Mouse (Mus musculus) urinary bladder, postnatal 10 days (tissue): Measurements from ENCODE around the gene Sipa1l2.
"Not testable (repeated sequence)": the region's sequence is repeated elsewhere in the genome, so short reads cannot be mapped to it uniquely, and the experiment has no call there.

Experiments
- DNase-seq: peaks from one replicate; pipeline ENCODE4 v3.0.0; 2022; ENCODE audit warnings: low spot score

Sipa1l2 gene

DNA sequence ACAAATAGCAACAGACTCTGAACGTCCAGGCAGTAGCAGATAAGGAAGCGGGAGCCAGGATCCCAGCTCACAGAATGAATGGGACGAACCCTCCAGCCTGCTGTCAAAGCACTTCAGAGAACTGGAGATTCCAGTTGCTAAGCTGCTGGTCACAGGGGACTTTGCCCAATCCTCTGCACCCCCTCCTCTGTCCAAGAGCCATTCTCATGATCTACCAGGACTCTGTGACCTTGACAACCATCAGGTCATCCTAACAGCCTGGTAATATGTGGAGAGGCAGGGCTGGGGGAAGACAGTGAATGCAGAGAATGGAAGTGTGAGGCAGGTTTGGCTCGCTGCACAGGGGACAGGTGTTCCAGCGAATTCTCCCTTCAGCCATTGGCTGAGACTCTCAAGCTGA lies 163.2 kb downstream of the Sipa1l2 start:
- DNase-seq = no peak

DNA sequence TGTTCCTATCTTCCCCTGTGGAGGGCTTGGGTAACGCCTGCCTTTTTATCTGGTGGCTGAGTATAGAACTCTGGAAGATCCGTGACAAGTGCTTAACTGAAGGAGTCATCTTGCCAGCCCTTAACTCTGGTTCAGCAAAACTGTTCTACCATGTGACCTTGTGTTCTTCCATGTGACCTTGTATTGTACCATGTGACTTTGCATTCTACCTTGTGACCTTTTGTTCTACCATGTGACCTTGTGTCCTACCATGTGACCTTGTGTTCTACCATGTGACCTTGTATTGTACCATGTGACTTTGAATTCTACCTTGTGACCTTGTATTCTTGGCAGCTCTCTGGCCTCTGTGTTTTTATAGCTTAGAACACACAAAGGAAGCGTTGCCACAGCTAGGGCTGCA lies 168.3 kb downstream of the Sipa1l2 start:
- no peak for DNase-seq

DNA sequence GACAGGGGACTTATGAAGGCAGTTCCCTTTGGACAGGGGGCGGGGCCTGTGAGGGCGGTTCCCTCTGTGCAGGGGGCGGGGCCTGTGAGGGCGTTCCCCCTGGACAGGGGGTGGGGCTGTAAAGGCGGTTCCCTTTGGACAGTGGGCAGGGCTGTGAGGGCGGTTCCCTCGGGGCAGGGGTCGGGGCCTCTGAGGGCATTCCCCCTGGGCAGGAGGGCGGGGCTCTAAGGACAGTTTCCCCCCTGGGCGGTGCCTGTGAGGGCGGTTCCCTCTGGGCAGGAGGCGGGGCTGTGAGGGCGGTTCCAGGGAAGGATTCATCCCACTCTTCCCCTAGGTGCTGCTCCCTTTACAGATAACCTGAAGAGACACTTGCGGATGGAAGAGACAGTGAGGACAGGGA lies 171.6 kb downstream of the Sipa1l2 start:
- DNase-seq = no peak

DNA sequence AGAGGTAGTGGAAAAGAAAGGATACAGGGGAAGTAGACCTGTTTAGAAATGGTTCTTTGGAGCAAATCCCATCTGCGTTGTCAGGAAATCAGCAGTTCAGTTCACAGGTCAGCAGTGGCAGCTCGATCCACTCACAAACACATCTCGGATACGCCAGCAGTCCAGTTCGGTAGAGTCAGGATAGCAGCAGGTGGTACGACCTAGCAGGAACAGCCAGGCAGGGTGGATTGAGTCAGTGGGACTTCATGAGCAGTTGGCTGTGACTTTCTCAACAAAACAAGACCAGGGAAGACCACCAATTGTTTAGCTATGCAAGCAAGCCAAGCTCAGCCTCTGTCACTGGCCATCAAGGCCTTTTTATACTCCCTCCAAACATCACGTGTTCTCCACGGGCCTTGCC lies 173.9 kb downstream of the Sipa1l2 start:
- not testable (repeated sequence) for DNase-seq

DNA sequence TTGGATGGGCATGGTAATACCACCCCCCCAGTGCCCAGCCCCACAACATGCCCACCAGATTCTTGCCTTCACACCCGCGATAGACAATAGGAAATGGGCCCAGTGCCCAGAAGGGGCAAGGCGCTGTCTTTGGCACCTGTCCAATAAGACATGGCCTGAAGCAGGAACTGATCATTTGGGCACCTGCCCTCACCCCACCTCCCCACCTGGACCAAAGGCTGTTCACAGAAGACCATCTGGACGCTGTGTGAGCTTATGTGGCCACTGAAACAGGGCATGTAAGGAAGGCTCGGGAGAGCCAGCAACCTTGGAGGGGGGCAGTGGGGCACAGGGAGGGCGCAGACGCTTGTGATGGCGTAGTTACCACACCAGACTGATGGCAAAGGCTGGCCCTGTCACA lies 174.6 kb downstream of the Sipa1l2 start:
- no peak for DNase-seq

DNA sequence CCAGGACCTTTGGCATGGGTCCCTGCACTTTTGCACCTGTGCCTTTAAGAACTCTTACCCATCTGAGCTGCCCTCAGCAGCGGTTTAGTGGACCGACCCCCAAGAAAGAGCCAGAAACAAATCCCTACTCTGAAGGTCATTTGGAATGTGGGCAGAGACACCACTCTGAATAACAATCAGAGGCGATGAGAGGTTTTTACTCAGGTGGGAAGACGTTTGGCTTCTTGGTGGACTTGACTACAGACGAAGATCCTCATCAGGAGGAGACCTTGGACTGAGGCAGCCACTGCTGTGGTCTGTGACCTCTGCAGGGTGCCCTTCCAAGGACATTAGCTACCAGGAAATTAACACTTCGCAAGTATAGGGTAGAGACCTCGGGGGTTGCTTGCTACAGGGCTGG lies 177.9 kb downstream of the Sipa1l2 start:
- DNase-seq = no peak

GRCm38 (mm10) chr8:125391271-125391670 lies 178.3 kb downstream of the Sipa1l2 start:
- DNase-seq = no peak

DNA sequence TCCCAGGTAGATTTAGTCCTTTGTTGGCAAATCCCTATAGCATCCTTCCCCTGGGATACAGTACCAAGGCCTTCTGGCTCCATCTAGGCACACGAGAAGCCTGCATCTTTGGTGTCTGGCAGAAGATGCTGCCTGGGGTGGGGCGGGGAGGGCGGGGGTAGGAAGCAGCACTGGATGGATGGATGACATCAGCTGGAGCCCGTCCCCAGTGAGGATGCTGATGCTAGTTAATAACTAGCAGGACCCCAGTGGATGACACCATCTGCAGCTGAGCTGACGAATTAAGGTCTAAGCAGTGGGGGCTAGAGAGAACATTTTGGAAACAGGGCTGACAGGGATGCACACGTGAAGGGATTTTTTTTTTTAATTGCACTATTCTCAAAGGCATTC lies 179.1 kb downstream of the Sipa1l2 start:
- no peak for DNase-seq

- DNase-seq = no peak
Measured at GRCm38 (mm10) chr8:125389756-125390505, 179.7 kb downstream of the Sipa1l2 start.

DNA sequence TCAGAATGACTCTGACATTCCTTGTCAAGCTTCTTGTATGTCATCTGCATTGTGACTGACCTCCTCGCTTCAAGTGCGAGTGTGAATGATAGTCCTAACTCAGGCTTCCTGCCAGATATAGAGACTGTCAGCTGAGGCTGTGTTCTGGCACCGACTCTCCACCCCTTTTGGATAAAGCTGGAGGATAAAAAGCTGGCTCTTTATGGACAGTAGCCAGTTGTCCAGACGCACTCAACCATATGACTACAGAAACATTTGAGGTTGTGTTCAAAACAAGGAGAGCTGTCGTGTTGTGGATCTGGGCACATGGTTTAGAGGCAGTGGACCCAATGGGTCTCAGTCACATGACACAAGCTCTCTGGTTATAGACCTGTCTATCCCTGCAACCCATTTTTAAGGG lies 180.3 kb downstream of the Sipa1l2 start:
- no peak for DNase-seq

GRCm38 (mm10) chr8:125388404-125389180 lies 181.0 kb downstream of the Sipa1l2 start:
- no peak for DNase-seq

DNA sequence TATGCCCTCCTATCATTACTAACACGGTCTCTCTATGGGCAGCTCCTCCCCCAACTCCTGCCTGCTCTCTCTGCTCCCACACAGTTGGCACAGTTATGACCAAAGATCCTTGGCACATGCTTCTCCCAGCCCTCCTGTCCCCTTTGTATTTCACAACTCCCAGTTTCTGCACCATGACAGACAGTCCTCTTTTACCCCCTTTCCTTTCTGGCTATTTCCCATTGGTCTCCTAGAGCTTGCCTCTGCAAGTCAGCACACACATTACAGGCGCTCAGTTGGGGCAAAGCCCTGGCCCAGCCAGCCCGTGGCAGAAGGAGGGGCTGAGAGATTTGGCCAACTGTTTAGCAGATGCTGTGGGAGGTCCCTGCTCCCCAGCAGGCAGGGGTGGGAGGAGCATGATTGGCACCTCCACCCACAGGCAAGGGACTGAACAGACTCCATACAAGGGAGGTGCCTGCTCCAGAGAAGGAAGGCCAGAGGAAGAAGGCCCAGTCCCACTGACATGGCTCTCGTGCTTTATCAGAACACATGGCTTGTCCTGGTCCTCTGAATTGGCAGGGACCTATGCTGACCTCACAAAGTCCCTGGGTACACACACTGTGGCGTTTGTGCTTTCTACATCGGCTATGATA lies 184.0 kb downstream of the Sipa1l2 start:
- DNase-seq = no peak

GRCm38 (mm10) chr8:125384551-125385183 lies 184.9 kb downstream of the Sipa1l2 start:
- DNase-seq = no peak

DNA sequence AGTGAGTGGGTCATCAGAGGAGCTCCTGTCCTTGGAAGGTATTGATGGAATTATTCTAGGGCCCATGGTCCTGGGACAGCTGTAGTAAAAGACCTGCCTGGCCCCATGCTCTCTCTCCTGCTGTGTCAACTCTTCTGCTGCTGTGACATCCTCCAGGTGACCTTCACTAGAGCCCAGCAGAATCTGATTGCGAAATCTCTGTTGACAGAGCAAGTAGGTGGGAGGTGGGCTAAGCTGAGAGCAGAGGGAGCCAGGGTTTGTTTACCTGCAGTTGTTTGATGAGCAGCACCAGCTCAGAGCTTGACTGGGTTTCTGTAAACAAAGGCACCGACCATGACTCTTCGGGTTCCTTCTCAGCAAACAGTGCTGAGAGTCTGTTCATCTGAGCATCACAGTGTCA lies 187.9 kb downstream of the Sipa1l2 start:
- no peak for DNase-seq

DNA sequence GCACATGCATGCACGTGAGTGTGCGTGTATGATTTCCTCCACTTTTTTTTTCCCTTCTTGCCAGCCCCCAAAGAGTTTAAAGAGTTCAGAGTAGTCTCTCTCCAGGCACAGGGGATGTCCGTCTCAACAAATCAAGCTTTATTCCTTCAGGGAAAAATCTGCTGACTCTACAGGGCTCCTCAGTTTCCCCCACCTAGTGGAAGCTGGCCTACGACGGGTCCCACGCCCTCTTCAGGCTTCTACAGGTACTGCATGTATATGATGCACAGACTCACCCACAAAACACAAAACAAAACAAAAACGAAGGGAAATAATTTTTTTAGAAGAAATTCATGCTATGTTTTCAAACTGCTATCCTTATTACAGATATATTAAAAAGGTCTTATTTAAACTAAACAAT lies 189.7 kb downstream of the Sipa1l2 start:
- no peak for DNase-seq

- no peak for DNase-seq
Measured at GRCm38 (mm10) chr8:125379156-125379555, 190.5 kb downstream of the Sipa1l2 start.

DNA sequence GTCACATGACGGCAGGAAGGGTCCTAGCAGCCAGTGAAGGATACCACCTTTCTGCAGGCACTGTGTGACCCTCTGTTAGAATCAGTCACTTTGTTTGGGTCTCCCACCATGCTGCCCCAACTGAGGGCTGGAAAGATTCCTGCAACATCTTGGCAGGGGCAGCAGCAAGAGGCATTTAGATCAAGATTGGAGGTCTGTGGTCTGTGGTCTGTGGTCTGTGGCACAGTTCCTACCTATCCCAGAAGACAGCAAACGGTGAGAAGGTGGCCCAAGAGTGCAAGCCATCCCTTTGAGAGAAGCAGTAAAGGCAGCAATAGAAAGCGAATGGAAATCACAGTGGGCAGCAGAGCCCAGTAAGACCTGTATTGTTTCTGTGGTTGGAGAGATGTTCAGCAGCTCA lies 191.9 kb downstream of the Sipa1l2 start:
- DNase-seq = no peak

DNA sequence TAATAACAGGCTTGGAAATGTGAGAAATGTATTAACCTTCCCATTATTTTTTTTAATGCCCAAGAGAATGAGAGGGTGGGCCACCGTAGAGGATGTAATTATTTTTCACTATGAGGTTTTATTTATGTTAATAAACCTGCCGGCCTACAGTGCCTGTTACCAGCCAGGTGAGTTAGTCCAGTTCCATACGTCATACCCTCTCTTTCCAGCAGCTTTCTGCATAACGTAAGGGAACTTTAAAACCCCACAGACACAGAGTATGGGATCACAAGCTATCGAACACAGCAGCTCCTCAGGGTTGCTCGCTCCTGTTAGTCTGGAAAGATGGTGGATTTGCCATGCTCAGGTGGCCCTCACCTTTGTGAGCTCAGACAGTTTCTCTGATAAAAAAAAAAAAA lies 193.2 kb downstream of the Sipa1l2 start:
- no peak for DNase-seq

- no peak for DNase-seq
Measured at GRCm38 (mm10) chr8:125375659-125376447, 193.8 kb downstream of the Sipa1l2 start.

DNA sequence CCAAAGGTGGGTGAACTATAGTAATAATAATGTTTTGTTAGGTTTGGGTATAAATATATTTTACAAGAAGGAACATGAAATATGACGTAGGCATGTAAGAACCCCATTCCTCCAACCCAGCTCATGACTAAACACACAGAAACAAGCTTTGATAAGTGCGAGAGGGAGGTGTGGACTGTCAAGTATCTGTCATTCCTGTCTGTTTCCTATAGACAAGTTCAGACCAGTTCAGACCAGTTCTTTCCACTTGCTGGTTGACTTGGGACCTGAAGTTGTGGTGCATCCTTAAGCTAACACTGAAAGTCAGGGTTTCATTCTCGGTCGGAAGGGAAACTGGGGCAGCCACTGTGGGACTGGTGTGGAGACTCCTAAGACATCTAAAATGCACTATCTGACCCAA lies 197.0 kb downstream of the Sipa1l2 start:
- DNase-seq = no peak

GRCm38 (mm10) chr8:125369491-125370236 lies 199.9 kb downstream of the Sipa1l2 start:
- DNase-seq = no peak
